Mouse (Mus musculus) gastrocnemius, postnatal 4 days (tissue): Measurements from ENCODE around the gene Rbpjl. TPM values are rescaled to one million over a fixed set of nuclear protein-coding genes. Genes with fewer than 3 reads are reported as not detected.

Experiments
- DNase-seq, 2 experiments: peaks; one replicate each; pipeline ENCODE4 v3.0.0; 2021 to 2022; ENCODE audit warnings: low spot score in 2 of 2, mixed read lengths in 2 of 2
- total RNA-seq, 2 experiments: library from RNA; stranded (reverse); gene quantifications; 2 replicates each; pipeline ENCODE4 v1.2.3; 2021

Rbpjl gene
- total RNA-seq, 2 experiments from 2014 or later = 0.13 to 0.15 TPM

DNA sequence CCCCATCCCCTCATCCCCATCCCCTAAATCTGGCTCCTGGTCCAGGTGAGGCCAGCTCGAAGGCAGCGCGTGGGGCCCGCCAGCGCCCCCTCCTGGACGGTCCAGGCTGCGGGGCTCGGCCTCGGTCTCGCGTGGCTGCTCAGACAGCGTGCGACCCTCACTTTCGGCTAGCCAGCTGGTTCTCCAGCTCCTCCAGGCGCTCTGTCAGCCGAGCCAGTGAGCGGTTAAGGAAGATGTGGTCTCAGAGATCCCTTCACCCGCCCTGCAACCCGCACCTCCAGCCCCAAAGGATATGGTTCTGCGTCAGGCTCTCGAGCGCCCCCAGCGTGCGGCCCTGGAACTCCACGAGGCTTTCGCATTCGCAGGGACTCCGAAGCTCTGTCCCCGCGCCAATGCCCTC, 13.4 kb upstream of the Rbpjl start:
- DNase-seq = peak; percentile 72 to 84

DNA sequence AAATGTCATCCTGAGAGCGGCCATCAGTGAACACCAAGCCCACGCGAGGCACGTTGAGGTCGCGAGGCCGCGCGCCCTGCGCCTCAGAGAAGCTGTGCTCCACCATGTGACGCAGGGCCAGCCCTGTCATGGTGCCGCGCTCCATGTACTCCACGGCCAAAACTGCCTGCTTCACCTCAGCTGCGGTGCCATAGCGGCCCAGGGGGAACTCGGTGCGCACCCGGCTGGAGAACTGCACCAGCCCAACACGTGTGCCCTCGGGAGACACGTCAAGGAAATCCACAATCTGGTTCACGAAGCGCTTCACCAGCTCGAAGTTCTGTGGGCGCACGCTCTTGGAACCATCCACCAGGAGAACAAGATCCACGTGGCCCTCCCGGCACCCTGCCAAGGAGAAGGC, 9.8 kb upstream of the Rbpjl start:
- DNase-seq = no peak

DNA sequence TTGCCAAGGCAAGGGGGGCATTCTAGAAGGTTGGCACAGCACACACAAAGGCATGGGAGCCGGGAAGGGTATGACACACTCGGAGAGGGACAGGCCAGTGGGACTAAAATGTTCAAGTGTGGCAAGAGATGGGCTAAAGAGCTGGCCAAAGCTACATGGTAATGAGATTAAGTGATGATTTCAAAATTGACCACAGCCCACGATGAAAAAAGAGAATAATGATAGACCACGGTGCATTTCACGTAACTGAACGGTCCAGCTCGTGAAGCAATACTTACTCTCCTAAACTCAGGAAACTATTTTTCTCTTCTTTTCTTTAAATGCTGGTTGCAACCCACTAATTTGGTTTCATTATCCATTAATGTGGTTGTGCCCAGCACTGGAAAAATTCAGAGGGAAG, 6.9 kb upstream of the Rbpjl start:
- DNase-seq = no peak

DNA sequence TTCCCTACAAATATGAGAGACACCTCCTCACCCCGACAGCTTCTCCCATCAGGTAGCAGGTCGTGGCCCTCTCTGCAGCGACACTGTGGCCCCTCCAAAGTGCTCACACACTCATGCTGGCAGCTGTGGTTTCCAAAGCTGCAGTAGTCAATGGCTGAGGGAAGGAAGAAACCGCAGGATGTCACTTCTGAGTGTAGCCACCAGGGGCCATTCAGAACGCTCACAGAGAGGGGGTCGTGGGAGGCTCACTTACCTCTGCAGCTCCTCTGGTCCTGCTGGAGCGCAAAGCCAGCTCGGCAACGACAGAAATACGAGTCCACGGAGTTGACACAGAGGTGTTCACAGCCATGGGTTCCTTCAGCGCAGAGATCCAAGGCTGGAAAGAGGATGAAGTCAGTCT, 6.0 kb upstream of the Rbpjl start:
- no peak for DNase-seq

DNA sequence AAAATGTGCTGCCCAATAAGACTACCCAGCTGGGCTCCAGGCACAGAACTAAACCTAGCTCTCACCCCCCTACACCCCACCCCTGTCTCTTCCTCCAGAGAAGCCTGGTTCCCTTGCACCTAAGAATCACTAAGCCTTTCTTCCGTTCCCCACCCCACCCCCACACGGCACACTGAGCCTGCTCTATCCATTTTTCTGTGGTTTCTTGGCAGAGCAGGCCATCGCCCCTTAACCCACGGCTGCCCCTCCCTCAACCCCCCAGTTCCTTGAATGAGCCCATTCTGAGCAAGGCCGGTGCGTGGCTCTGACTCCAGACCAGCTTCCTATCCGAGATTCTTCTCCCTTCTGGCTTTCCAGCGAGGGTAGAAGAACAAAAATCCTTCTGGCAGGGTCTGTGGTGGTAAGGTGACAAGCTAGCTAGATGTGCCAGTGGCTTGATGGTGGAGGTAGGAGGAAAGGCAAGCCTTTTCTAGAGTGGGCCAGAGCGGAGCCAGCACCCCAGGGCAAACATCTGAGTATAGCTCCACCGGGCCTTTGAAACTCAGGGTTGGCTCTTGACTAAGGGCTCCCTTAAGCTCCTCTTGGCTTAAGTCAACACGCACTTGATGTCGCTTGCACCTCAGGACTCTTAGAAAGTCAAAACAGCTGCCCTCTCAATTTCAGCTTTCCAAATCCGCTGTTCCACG, 598 bp downstream of the Rbpjl start:
- no peak for DNase-seq

DNA sequence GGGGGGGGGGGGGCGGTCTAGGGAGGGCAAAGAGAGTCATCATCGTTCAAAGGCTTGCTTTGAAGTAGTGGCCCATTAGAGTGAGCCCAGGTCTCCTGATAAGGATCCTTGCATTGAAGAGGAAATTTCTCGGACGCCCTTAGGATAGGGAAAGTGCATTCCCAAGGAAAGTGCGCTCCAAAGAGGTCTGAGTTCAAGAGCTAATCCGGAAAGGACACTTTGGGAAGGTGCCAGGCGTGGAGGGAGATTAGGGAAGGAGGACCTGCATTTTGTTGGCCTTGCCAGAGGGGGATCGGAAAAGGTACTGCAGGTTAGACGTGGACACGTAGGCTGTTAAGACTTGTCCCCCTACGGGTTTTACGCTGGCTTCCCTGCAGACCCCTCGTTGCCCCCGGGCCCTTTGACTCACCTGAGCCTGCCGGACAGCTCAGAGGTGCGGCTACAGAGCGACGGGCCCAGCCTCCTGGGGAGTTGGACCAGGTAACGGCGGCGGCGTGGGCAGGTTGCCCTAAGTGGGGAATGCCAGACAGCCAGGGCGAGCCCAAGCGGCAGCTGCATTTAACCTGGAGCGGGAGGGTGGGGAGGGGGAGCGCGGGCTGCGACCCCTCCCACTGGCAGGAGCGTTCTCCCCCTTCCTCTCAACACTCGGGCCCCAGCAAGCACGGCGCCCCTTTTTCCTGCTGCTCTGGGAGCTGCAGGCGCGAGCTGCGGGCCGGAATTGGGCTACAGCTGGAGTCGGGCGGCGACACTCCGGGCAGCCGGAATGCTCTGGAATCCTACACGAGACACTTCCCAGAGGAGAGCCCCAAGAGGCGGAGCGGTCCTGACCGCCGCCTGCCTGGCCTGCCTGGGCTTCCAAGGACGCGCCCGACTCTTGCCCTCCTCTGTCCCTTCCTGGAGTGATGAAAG, 1.4 kb downstream of the Rbpjl start:
- DNase-seq = peak; percentile 40 to 64

DNA sequence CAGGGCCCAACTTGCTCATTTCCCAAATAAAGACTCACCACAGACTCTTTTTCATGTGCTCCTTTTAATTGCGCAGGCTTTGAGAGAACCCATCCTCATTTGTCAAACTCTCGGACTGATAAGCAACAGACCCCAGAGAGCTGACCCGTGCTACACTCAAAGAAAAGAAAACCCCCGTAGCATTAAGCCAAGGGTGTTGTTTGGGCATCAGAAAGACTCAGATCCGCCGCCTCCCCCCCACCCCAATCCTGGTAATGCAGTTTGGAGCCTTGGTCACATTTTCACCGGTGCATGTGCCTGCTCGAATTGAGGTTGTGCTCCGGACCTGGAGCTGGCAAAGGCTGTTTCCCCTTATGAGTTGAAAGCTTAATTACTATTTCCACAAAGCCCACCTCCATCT, 2.1 kb downstream of the Rbpjl start, which contains the start of gene Matn4:
Gene Matn4 (minus strand): TSS at position 101 of the 400 bp plus-strand sequence.
- no peak for DNase-seq

DNA sequence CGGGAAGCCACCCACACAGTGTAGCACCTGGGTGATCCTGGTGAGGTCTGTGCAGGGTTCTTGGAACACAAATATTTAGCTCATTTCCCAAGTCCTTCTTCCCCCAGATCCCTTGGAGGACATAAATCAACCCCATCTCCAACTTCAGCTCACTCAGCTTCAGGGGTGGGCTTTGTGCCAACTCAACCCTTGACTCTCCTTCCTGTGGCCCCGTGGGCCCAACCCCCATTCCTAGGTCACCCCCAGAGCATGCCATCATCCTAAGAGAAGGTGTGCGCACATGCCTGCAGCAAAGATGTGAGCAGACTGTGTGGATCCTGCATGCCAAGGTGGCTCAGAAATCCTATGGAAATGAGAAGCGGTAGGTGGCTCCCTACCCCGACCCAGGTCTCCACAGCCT, 2.6 kb downstream of the Rbpjl start:
- no peak for DNase-seq

DNA sequence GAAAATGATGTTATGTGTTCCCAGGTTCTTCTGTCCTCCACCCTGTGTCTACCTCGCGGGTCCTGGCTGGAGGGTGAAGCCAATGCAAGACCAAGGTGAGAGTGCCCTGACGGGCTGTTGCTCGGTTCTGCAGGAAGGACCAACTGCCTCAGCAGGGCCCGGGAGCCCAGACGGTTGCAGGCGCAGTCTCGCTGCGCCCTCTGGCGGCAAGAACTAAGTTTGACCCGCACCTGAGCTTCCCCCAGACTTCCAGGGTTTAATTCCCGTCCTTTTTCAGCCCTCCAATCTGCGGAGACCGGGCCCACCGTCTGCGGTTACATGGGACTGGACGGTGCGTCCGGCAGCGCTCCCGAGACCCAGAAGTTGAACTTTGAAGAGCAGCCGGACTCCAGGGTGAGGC, 4.8 kb downstream of the Rbpjl start:
- peak; percentile 63 to 68 for DNase-seq

DNA sequence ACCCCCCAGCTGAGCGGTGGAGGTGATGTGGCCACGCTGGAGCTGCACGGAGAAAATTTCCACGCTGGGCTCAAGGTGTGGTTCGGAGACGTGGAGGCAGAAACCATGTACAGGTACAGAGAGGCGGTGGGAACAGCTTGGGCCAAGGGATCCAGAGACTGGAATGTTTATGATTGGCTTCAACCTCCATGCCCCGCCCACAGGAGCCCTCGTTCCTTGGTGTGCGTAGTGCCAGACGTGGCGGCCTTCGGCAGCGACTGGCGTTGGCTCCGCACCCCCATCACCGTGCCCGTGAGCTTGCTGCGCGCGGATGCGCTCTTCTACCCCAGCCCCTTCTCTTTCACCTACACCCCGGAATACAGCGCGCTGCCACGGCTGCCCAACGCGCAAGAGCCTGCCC, 11.2 kb downstream of the Rbpjl start:
- peak in 1 of 2 experiments; percentile 7 for DNase-seq

DNA sequence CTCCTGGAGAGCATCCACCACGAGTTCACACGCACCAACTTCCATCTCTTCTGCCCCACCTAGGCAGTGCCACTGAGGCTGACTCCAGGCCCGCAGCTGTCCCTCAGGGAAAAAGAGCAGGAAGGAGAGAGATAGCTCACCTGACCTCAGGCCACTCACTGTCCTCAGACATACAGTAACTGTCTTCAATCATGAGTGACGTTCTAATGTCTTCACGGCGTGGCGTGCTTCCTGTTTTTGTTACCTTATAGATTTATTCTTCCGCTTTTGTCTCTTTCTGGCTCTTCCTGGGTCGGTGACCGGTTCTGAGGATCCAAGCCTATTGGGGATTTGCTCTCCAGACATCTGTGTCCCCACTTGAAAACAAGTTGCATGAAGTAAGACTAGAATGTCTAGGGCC, 11.6 kb downstream of the Rbpjl start:
- DNase-seq = no peak

DNA sequence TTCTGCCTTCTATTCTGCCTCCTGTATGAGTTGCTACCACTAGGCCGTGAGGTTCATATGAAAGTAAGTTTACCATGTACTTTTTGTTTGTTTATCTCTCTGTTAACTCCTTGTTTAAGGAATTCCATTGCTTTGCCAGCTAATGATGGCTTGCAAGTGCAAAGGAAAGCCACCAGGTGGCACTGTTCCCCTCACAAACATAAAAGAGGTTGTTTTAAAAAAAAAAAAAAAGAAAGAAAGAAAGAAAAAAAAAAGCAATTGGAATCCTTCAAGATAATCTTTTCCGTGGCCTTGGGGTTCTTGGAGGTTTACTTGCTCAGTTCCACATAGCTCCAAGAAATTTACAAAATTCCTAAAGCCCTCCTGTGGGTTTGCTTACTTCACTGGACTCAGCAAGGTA, 14.3 kb downstream of the Rbpjl start:
- DNase-seq = no peak

DNA sequence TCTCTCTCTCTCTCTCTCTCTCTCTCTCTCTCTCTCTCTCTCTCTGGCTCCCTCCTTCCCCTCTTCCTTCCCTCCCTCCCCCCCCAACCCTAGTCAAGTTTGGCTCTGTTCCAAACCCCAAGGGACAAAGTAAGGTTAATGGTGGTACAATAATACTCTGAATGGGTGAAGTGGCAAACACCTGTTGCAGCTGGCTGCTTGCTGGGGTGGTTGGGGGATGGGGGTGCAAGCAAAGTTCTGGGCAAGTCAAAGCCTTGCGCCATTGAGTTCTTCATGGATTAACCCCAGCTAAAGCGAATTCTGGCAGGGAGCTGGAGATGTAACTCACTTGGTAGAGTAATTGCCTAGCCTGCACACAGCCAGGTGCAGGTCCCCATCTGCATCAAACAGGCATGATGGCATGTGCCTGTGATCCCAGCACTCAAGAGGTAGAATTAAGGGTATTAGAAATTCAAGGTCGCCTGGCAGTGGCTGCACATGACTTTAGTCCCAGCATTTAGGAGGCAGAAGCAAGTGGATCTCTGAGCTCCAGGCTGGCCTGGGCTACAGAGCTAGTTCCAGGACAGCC, 15.5 kb downstream of the Rbpjl start:
- DNase-seq = no peak

DNA sequence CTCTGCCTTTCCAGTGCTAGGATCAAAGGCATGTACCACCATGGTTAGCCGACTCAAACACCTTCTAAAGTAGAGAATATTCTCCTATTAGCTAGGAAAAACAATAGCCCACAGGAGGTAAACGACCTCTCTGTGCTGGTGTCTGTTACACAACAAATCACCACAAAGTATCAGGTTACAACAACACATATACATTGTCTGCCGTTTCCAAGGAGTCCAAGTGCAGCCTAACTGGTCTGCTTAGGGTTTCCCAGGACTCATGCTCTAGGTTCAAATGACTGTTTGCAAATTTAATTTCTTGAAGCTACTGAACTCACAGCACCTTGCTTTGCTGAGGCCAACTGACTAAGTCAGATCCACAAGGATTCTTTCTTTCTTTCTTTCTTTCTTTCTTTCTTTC, 16.5 kb downstream of the Rbpjl start:
- DNase-seq = no peak

DNA sequence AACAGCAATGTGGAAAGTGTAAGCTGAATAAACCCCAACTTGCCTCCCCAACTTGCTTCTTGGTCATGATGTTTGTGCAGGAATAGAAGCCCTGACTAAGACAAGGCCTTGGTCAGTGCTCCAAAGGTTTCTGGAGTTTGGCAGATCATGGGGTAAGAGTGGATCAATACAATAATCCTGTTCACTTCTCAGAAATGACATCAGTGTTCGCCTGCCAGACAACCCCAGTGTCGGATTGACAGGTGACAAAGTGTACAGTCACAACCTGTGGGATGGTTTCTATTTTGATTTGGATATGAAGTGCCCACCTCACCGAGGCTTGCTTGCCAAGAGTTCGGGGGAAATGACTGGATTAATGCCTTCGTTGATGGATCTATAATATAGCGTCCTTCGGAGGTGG, 18.4 kb downstream of the Rbpjl start:
- DNase-seq = no peak

DNA sequence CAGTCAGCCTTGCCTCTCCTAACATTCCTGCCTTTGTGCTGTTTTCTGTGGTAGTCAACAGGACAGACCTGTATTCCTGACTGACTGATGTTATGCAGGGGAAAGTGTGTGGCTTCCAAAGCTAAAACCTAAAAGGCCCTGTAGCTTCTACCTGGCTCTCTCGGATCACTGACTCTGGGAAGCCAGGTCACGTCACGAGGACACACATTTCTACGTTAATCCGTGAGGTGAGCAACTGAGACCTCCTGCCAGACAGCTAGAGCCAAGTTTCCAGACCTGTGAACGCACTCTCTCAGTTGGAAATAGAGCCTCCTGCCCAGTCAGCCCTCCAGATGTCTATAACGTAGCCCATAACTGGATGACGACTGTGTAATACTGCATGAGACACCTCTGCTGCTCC, 19.0 kb downstream of the Rbpjl start:
- DNase-seq = no peak

DNA sequence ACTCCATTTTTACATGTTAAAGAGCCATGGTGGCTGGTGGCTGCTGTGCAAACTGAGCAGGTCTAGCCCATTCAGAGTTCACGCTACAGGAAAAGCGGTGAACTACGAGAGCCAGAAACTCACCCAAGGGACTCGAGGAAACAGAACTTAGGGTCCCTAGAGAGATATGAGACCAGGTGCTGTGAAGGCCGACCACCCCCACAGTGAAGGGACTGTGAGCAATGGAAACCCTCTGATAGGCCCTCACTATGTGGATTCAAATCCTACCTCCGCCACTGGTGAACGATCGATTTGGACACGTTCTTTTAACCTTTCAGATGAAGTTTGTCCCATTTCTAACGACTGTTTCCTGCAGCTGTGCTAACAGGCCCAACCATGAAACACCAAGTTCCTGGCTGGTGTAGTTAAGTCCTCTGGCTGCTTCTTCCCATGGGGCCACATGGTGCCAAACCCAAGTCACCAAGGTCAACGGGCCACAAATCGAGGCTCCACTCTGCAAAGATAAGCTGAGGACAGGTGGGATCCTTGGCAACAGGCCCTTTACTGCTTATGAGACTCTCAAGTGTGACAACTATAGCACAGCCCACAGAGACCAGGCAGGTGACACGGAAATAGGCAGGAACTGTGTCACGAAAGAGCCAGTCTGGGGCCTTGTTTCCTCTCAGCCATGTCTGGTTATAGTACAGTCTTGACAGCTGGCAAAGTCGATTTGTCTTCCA, 19.9 kb downstream of the Rbpjl start:
- DNase-seq = no peak

DNA sequence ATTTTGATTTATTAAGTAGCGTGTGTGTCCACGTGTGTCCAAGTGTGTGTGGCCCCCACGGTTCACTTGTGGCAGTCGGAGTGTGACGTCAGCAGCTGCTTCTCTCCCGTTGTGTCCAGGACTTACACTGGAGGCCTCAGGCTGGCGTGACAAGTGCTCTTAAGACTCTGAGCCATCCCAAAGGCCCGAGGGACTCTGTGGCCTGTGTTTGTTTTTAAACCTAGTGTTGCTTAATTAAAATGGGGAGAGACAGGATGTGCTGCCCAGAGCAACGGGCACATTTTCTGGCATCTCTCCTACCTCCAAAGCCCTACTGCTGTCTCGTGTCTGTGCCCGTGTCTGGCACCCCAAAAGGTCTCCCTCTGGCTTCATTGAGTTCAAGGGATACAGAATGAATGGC, 20.5 kb downstream of the Rbpjl start:
- DNase-seq = no peak

DNA sequence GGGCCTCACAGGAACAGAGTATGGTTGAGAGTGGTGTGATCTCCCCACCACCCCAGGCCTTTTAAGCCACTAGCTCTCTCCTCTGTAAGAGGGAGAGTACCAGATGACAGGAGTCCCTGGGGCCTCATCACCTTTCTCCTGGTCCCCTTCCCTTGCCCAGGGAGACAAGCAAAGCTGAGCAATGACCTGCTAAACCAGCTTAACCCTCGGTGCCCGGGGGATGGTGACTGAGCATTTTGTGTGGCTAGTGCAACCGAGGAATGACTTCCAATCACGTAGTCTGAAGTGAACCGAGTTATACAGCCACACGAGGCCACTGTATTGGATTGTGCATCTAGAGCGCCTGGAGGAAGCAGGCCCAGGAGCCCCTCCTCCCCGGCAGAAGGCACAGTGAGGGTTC, 21.5 kb downstream of the Rbpjl start:
- no peak for DNase-seq

DNA sequence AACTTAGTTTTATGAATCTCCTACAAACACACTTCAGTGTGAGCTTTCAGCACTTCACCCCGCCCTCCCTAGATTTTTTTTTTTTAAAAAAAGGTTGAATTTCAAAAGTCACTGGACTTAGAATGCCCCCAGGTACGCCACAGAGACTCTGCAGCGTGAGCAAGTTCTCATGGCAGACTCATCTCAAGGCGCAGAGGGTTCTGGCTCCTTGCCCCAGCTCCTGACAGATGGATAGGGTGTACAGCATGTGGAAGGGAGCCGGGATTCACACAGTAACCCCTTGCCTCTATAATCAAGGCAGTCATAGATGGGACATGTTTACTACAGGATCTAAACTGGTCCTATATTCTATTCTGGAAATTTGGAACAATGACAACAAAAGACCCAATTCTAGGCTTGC, 22.5 kb downstream of the Rbpjl start:
- no peak for DNase-seq

DNA sequence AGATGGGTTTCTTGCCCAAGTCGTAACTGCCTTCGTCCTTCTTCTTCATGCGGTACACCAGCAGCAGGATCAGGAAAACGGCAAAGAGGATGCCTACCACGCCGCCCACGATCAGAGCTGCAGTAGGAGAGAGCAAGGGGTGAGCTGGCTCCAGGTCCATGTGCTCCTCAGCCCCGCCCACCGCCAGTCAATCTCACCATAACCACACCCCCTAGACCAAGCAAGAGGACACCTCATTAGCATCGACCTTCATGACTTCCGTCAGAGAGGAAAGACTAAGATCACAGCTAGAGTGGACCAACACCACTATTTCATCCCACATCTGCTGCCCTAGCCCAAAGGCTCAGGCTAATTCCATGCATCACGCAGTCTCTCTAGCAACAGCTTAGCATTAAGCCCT, 23.2 kb downstream of the Rbpjl start:
- DNase-seq = no peak

DNA sequence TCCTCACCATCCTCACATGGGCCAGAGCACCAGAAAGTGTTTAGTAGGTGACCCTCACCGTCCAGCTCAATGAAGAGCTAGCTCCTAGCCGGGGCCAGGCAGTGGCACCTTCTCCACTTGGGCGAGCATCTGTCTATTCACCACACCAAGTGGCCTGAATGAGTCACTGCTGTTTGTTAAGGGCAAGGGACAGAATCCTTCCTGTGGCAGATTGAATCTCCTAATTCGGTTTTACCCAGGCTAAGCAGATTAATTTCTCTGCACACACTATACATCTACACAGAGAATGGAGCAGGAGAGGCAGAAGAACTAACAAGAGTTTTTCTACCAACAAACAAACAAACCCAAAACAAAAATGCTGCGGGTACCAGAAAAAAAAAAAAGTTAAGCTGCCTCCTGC, 24.0 kb downstream of the Rbpjl start:
- DNase-seq = no peak
